Mouse (Mus musculus): ENCODE data around the gene Galnt12. TPM values are rescaled to one million over a fixed set of nuclear protein-coding genes. Genes with fewer than 3 reads are reported as not detected.

Galnt12 gene
- total and polyA plus RNA-seq, 3 experiments, result not detected

DNA sequence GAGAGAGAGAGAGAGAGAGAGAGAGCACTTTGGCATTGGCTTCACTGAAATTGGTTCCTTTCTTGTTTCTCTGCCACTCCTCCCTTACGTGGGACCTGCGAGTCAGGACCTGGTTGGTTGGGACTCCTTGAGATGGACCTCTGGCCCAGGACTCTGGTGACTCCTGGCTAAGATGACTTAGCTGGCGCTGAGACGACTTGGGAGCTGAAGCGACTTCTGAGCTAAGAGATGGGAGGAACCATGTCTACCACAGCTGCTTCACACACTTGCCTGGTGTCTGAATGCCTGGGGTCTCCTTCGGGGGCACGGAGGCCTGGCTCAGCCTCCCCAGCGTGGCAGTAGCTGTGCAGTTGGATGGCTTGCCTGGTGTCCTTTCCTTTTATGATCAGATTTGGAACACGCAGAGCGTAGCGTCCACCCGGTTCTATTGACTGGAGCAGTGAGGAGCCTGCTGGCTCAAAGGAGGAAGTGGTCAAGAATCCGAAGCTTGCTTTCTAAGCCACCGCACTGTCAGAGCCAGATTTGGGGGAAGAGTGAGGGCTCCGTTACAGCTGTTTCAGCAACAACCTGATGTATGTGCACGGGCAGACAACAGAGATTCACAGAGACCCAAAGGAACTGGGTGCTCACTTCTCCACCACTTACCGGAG, 11.6 kb upstream of the Galnt12 start:
- H3K4me3 ChIP-seq (ENCODE audit: control insufficient read depth in 1 of 2, insufficient read depth in 1 of 2, low read depth in 2 of 2, low read length in 2 of 2), result no peak overlapping the region

GRCm38 (mm10) chr4:47080647-47081010, 11.1 kb upstream of the Galnt12 start:
- no peaks in the 10 kb centered on the region for H3K4me1 ChIP-seq (ENCODE audit: control insufficient read depth in 1 of 2, insufficient read depth in 2 of 2, low read length in 2 of 2)
- H3K36me3 ChIP-seq (ENCODE audit: control insufficient read depth in 1 of 2, insufficient read depth in 2 of 2, low read length in 2 of 2), result no peaks in the 10 kb centered on the region
- no peak overlapping the region for H3K27ac ChIP-seq (ENCODE audit: control insufficient read depth, low read depth, low read length)
- no peaks in the 10 kb centered on the region for H3K9me3 ChIP-seq (replicated peaks; ENCODE audit: insufficient read depth, low read length)
- no peak overlapping the region for H3K4me3 ChIP-seq (ENCODE audit: control insufficient read depth in 1 of 2, insufficient read depth in 1 of 2, low read depth in 2 of 2, low read length in 2 of 2)
- H3K79me2 ChIP-seq (ENCODE audit: control insufficient read depth, insufficient read depth, low read length, poor library complexity), result no peaks in the 10 kb centered on the region
- H3K9ac ChIP-seq (ENCODE audit: control insufficient read depth, low read depth, low read length, poor library complexity, severe bottlenecking), result no peak overlapping the region
- DNase-seq (ENCODE audit: low read depth, low spot score), result no peak
- no peak for TF ChIP-seq MEF2A (IDR thresholded peaks at IDR 0.05; ENCODE audit: extremely low read depth, insufficient replicate concordance, low read depth, low read length, poor library complexity, severe bottlenecking)
- no peak for TF ChIP-seq E2F4 (IDR thresholded peaks at IDR 0.05; ENCODE audit: borderline replicate concordance, low read depth, low read length)
- TF ChIP-seq NELFE (IDR thresholded peaks at IDR 0.05; ENCODE audit: low read depth, low read length), result no peak
- TF ChIP-seq SMC3 (IDR thresholded peaks at IDR 0.05; ENCODE audit: low read depth, low read length), result no peak
- TF ChIP-seq TBP (IDR thresholded peaks at IDR 0.05; ENCODE audit: low read depth, low read length), result no peak
- TF ChIP-seq NRF1 (IDR thresholded peaks at IDR 0.05; ENCODE audit: insufficient read depth, low read depth, low read length, poor library complexity, severe bottlenecking), result no peak
- TF ChIP-seq MAZ (IDR thresholded peaks at IDR 0.05; ENCODE audit: low read depth, low read length), result no peak
- no peak for TF ChIP-seq HCFC1 (IDR thresholded peaks at IDR 0.05; ENCODE audit: low read depth, low read length)
- TF ChIP-seq CHD1 (IDR thresholded peaks at IDR 0.05; ENCODE audit: low read depth, low read length), result no peak
- no peak for TF ChIP-seq MYC (IDR thresholded peaks at IDR 0.05; ENCODE audit: low read depth, low read length)
- H3K27me3 ChIP-seq (ENCODE audit: control insufficient read depth in 1 of 2, insufficient read depth in 2 of 2, low read length in 2 of 2), result peaks cover under 1 to 1% of the 10 kb centered on the region in 2 experiments; a peak in 2 of 4 replicates

More for the DNA sequence above, 11.6 kb upstream of the Galnt12 start:
- H3K4me1 ChIP-seq (ENCODE audit: control insufficient read depth in 1 of 2, insufficient read depth in 2 of 2, low read length in 2 of 2), result no peaks in the 10 kb centered on the region
- H3K36me3 ChIP-seq (ENCODE audit: control insufficient read depth in 1 of 2, insufficient read depth in 2 of 2, low read length in 2 of 2), result no peaks in the 10 kb centered on the region
- H3K9me3 ChIP-seq (replicated peaks; ENCODE audit: insufficient read depth, low read length), result no peaks in the 10 kb centered on the region
- peaks cover 2 to 3% of the 10 kb centered on the region in 2 experiments; a peak in 3 of 4 replicates for H3K27me3 ChIP-seq (ENCODE audit: control insufficient read depth in 1 of 2, insufficient read depth in 2 of 2, low read length in 2 of 2)
- no peak overlapping the region for H3K27ac ChIP-seq (ENCODE audit: control insufficient read depth, low read depth, low read length)
- TF ChIP-seq USF2 (IDR thresholded peaks at IDR 0.05; ENCODE audit: borderline replicate concordance in 1 of 2, insufficient read depth in 1 of 2, low read depth in 1 of 2, low read length in 2 of 2) (no peak), TCF12 (IDR thresholded peaks at IDR 0.05; ENCODE audit: low read depth, low read length) (no peak), ELF1 (IDR thresholded peaks at IDR 0.05; ENCODE audit: low read depth, low read length) (no peak), RCOR1 (IDR thresholded peaks at IDR 0.05; ENCODE audit: low read depth, low read length) (no peak), EP300 (IDR thresholded peaks at IDR 0.05; ENCODE audit: low read depth in 1 of 2, low read length in 2 of 2) (no peak), MEF2A (IDR thresholded peaks at IDR 0.05; ENCODE audit: extremely low read depth, insufficient replicate concordance, low read depth, low read length, poor library complexity, severe bottlenecking) (no peak), BHLHE40 (IDR thresholded peaks at IDR 0.05; ENCODE audit: borderline replicate concordance, low read depth, low read length) (no peak), MYB (IDR thresholded peaks at IDR 0.05; ENCODE audit: low read depth, low read length) (no peak), ETS1 (IDR thresholded peaks at IDR 0.05; ENCODE audit: low read depth, low read length) (no peak), POLR2A (IDR thresholded peaks at IDR 0.05; ENCODE audit: control insufficient read depth in 1 of 2, insufficient read depth in 1 of 2, low read depth in 1 of 2, low read length in 2 of 2, poor library complexity in 1 of 2) (no peak), MYC (IDR thresholded peaks at IDR 0.05; ENCODE audit: low read depth, low read length) (no peak), GABPA (IDR thresholded peaks at IDR 0.05; ENCODE audit: low read depth, low read length) (no peak), ZNF384 (IDR thresholded peaks at IDR 0.05; ENCODE audit: low read depth, low read length) (no peak), NELFE (IDR thresholded peaks at IDR 0.05; ENCODE audit: low read depth, low read length) (no peak), E2F4 (IDR thresholded peaks at IDR 0.05; ENCODE audit: borderline replicate concordance, low read depth, low read length) (no peak), JUND (IDR thresholded peaks at IDR 0.05; ENCODE audit: low read depth, low read length) (no peak), MAX (IDR thresholded peaks at IDR 0.05; ENCODE audit: low read length) (no peak), TAL1 (IDR thresholded peaks at IDR 0.05; ENCODE audit: low read length) (no peak)
- no peaks in the 10 kb centered on the region for H3K79me2 ChIP-seq (ENCODE audit: control insufficient read depth, insufficient read depth, low read length, poor library complexity)
- H3K9ac ChIP-seq (ENCODE audit: control insufficient read depth, low read depth, low read length, poor library complexity, severe bottlenecking), result no peak overlapping the region
- no peak for DNase-seq (ENCODE audit: low read depth, low spot score)
